Mouse (Mus musculus) heart, embryonic 12.5 days (tissue): ENCODE data around the gene Actn4. TPM values are rescaled to one million over a fixed set of nuclear protein-coding genes. Genes with fewer than 3 reads are reported as not detected.
A peak's percentile ranks its signal among the peaks of the same experiment; 100 is the strongest.

ENCODE experiments used
- ATAC-seq: fragments of 200-750 bp; cut with Nextera tagmentation; 2 replicates; pipeline ENCODE4 v1.8.0; 2017; ENCODE audit warnings: moderate TSS enrichment, moderate library complexity; ENCODE audit not compliant: insufficient number of reproducible peaks, low FRiP score
- H3K27ac ChIP-seq: fragments of 300-500 bp; sonication (generic); 2 replicates; pipeline ENCODE4 v1.5.1; 2016; ENCODE audit warnings: mild to moderate bottlenecking, moderate library complexity; ENCODE audit not compliant: poor library complexity, severe bottlenecking
- H3K27me3 ChIP-seq: fragments of 300-500 bp; sonication (generic); replicated peaks from 2 replicates; pipeline ENCODE4 v1.6.1; 2016; ENCODE audit warnings: mild to moderate bottlenecking, moderate library complexity
- H3K36me3 ChIP-seq: fragments of 300-500 bp; sonication (generic); 2 replicates; pipeline ENCODE4 v1.6.1; 2016; ENCODE audit warnings: mild to moderate bottlenecking, moderate library complexity
- H3K4me1 ChIP-seq: fragments of 300-500 bp; sonication (generic); replicated peaks from 2 replicates; pipeline ENCODE4 v1.6.1; 2016; ENCODE audit warnings: mild to moderate bottlenecking
- H3K4me2 ChIP-seq: fragments of 300-500 bp; sonication (generic); 2 replicates; pipeline ENCODE4 v1.6.1; 2016; ENCODE audit warnings: mild to moderate bottlenecking, moderate library complexity
- H3K4me3 ChIP-seq: fragments of 300-500 bp; sonication (generic); 2 replicates; pipeline ENCODE4 v1.5.1; 2016; ENCODE audit warnings: mild to moderate bottlenecking
- H3K9ac ChIP-seq: fragments of 300-500 bp; sonication (generic); 2 replicates; pipeline ENCODE4 v1.6.1; 2016; ENCODE audit warnings: mild to moderate bottlenecking, moderate library complexity
- H3K9me3 ChIP-seq: fragments of 300-500 bp; sonication (generic); replicated peaks from 2 replicates; pipeline ENCODE4 v1.6.1; 2016; ENCODE audit warnings: mild to moderate bottlenecking, moderate library complexity
- WGBS: fragments of 180-500 bp; shearing (Covaris S2); methylation state at CpG from one replicate; pipeline ENCODE4 v1.1.7; 2016; 5-methylcytosine and 5-hydroxymethylcytosine counted together
- polyA plus RNA-seq: library from polyadenylated mRNA; unstranded; fragments of >200 nt; fragmentation: Nextera tagmentation; extraction: Ambion mirVana; gene quantifications from 2 replicates; pipeline ENCODE4 v1.2.1, GENCODE M21; 2016

The Actn4 gene
- polyA plus RNA-seq = 317 and 318 TPM in 2 replicates

GRCm38 (mm10) chr7:28961927-28962670, at the start of gene Actn4:
Gene Actn4 (minus strand): TSS chr7:28962340.
- H3K9ac ChIP-seq = peak within 1 kb of the TSS; percentile 95
- peak within 1 kb of the TSS; percentile 99 for H3K4me2 ChIP-seq
- peak; percentile 93 for ATAC-seq
- H3K36me3 ChIP-seq = no peaks in the 10 kb centered on the region; the same call in 1 of the 2 replicates
- under 1% methylated on average over 75 of the region's 76 CpGs for WGBS
- H3K4me1 ChIP-seq = peaks cover 38% of the 10 kb centered on the region
- no peaks in the 10 kb centered on the region for H3K27me3 ChIP-seq
- peak within 1 kb of the TSS; percentile 79 for H3K4me3 ChIP-seq
- H3K27ac ChIP-seq = peak within 1 kb of the TSS; percentile 85
- no peaks in the 10 kb centered on the region for H3K9me3 ChIP-seq

GRCm38 (mm10) chr7:29008714-29009113, 46.6 kb upstream of the Actn4 start:
- H3K9me3 ChIP-seq = no peaks in the 10 kb centered on the region
- H3K9ac ChIP-seq = no peak overlapping the region
- H3K4me1 ChIP-seq = no peaks in the 10 kb centered on the region
- no peak for ATAC-seq
- H3K27ac ChIP-seq = no peak overlapping the region
- no peaks in the 10 kb centered on the region for H3K36me3 ChIP-seq
- no peak overlapping the region for H3K4me3 ChIP-seq
- 60% methylated on average over 9 of the region's 9 CpGs for WGBS
- H3K4me2 ChIP-seq = no peak overlapping the region
- no peaks in the 10 kb centered on the region for H3K27me3 ChIP-seq

- Histone ChIP-seq H3K4me2 (no peak overlapping the region), H3K36me3 (no peaks in the 10 kb centered on the region), H3K4me3 (no peak overlapping the region), H3K27ac (no peak overlapping the region), H3K4me1 (no peaks in the 10 kb centered on the region), H3K27me3 (no peaks in the 10 kb centered on the region), H3K9me3 (no peaks in the 10 kb centered on the region), H3K9ac (no peak overlapping the region)
- no peak for ATAC-seq
- WGBS = 88% methylated on average over 10 of the region's 10 CpGs
These were observed 46.0 kb upstream of the Actn4 start for GRCm38 (mm10) chr7:29008171-29008570.

GRCm38 (mm10) chr7:29007224-29008101, 45.3 kb upstream of the Actn4 start:
- H3K27ac ChIP-seq = no peak overlapping the region

GRCm38 (mm10) chr7:29000651-29001605, 38.8 kb upstream of the Actn4 start:
- Histone ChIP-seq H3K27ac (no peak overlapping the region), H3K4me3 (peak overlapping the region; percentile 47), H3K36me3 (no peaks in the 10 kb centered on the region), H3K9ac (peak overlapping the region; percentile 71), H3K9me3 (no peaks in the 10 kb centered on the region; the same call in 1 of the 2 replicates), H3K4me1 (no peaks in the 10 kb centered on the region; the same call in 1 of the 2 replicates), H3K4me2 (peak overlapping the region; percentile 71), H3K27me3 (peaks cover 22% of the 10 kb centered on the region)
- peak; percentile 69 for ATAC-seq
- WGBS = 6% methylated on average over 43 of the region's 43 CpGs

More at GRCm38 (mm10) chr7:29007224-29008101, 45.3 kb upstream of the Actn4 start:
- H3K27me3 ChIP-seq = peaks cover under 1% of the 10 kb centered on the region
- H3K36me3 ChIP-seq = no peaks in the 10 kb centered on the region
- 68% methylated on average over 9 of the region's 9 CpGs for WGBS
- ATAC-seq = no peak
- H3K4me1 ChIP-seq = no peaks in the 10 kb centered on the region
- no peaks in the 10 kb centered on the region for H3K9me3 ChIP-seq
- H3K9ac ChIP-seq = no peak overlapping the region
- no peak overlapping the region for H3K4me3 ChIP-seq
- no peak overlapping the region for H3K4me2 ChIP-seq

GRCm38 (mm10) chr7:28993402-28993801, 31.3 kb upstream of the Actn4 start:
- H3K4me3 ChIP-seq = no peak overlapping the region
- no peak overlapping the region for H3K27ac ChIP-seq
- no peaks in the 10 kb centered on the region for H3K36me3 ChIP-seq
- H3K9me3 ChIP-seq = no peaks in the 10 kb centered on the region
- H3K9ac ChIP-seq = no peak overlapping the region
- H3K4me1 ChIP-seq = no peaks in the 10 kb centered on the region
- peaks cover 2% of the 10 kb centered on the region; the same call in 1 of the 2 replicates for H3K27me3 ChIP-seq
- no peak for ATAC-seq
- no peak overlapping the region for H3K4me2 ChIP-seq
- 79% methylated on average over 3 of the region's 3 CpGs for WGBS

GRCm38 (mm10) chr7:28992997-28993396, 30.9 kb upstream of the Actn4 start:
- no peak overlapping the region for H3K27ac ChIP-seq
- H3K4me1 ChIP-seq = no peaks in the 10 kb centered on the region
- H3K27me3 ChIP-seq = no peaks in the 10 kb centered on the region
- no peak overlapping the region for H3K4me3 ChIP-seq
- WGBS = 76% methylated on average over 3 of the region's 3 CpGs
- no peak for ATAC-seq
- H3K9ac ChIP-seq = no peak overlapping the region
- no peak overlapping the region for H3K4me2 ChIP-seq
- H3K9me3 ChIP-seq = no peaks in the 10 kb centered on the region
- no peaks in the 10 kb centered on the region for H3K36me3 ChIP-seq

- no peaks in the 10 kb centered on the region for H3K9me3 ChIP-seq
- WGBS = 59% methylated on average over 5 of the region's 5 CpGs
- H3K9ac ChIP-seq = no peak overlapping the region
- H3K27ac ChIP-seq = no peak overlapping the region
- no peak for ATAC-seq
- H3K4me3 ChIP-seq = no peak overlapping the region
- H3K4me2 ChIP-seq = no peak overlapping the region
- no peaks in the 10 kb centered on the region for H3K27me3 ChIP-seq
- H3K36me3 ChIP-seq = no peaks in the 10 kb centered on the region
- no peaks in the 10 kb centered on the region for H3K4me1 ChIP-seq
These were observed 29.5 kb upstream of the Actn4 start for GRCm38 (mm10) chr7:28991616-28992015.

- no peak overlapping the region for H3K4me2 ChIP-seq
- H3K9me3 ChIP-seq = no peaks in the 10 kb centered on the region
- H3K27ac ChIP-seq = no peak overlapping the region
- no peaks in the 10 kb centered on the region for H3K36me3 ChIP-seq
- WGBS = 43% methylated on average over 13 of the region's 14 CpGs
- H3K27me3 ChIP-seq = no peaks in the 10 kb centered on the region
- no peak for ATAC-seq
- H3K4me1 ChIP-seq = no peaks in the 10 kb centered on the region
- no peak overlapping the region for H3K4me3 ChIP-seq
- no peak overlapping the region for H3K9ac ChIP-seq
These were observed 28.7 kb upstream of the Actn4 start for GRCm38 (mm10) chr7:28990766-28991273.

- 59% methylated on average over 7 of the region's 7 CpGs for WGBS
- Histone ChIP-seq H3K36me3 (0 out of 2 replicates have a peak, but pooled peaks cover 2% of the 10 kb centered on the region), H3K27me3 (no peaks in the 10 kb centered on the region), H3K9ac (no peak overlapping the region), H3K4me3 (no peak overlapping the region), H3K4me1 (peaks cover 18% of the 10 kb centered on the region), H3K27ac (no peak overlapping the region), H3K4me2 (no peak overlapping the region), H3K9me3 (no peaks in the 10 kb centered on the region)
- no peak for ATAC-seq
These were observed 23.1 kb upstream of the Actn4 start for GRCm38 (mm10) chr7:28985207-28985606.
